ENCODE assay signal across 11 mouse cellular contexts in the genomic region with DNA sequence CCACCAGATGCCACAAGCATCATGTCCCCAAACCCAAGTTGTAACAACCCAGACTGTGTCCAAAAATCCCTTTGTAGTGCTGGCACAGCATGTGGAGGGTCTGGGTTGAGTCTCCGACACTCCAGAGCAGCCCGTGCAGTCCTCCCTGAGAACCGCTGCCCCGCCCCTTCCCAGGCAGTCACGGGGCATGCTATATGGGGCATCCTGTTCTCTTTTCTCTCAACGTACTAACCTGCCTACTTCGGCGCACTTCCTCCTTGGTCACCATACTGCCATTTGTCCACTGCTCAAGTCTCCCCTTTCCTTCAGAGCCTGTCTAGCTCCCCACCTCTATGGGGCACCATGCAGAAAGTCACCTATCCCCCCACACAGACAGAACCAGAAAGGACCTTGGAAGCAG. TPM values are rescaled to one million over a fixed set of nuclear protein-coding genes. Genes with fewer than 3 reads are reported as not detected.
DNase-seq lines count a peak whose midpoint lies in the region; ATAC-seq lines count a peak whose summit lies in the region.
"Had no signal": no experiment of that assay in that cellular context is flagged by ENCODE, and none has a peak within 500 bp of the region (broad histone marks: within the 10 kb centered on the region; RNA-seq: fewer than 3 reads in every experiment).

No protein-coding gene starts in this region.

- H3K4me3 ChIP-seq in hindbrain, embryonic 16.5 days (ENCODE audit: low read length), result no peak overlapping the region
- no peak overlapping the region for H3K4me3 ChIP-seq in hindbrain, embryonic 14.5 days (replicated peaks; ENCODE audit: low read length)
- no peak overlapping the region for H3K4me3 ChIP-seq in forebrain, embryonic 11.5 days (ENCODE audit: low read depth, low read length)
- H3K4me3 ChIP-seq: forebrain, embryonic 15.5 days had no signal

- no peak for DNase-seq in hindbrain, embryonic 14.5 days (ENCODE audit: low spot score)
- DNase-seq in induced T-regulatory cell, adult 2 months (ENCODE audit: low read depth), result peak; percentile 68
- DNase-seq in thymus, postnatal 0 days (ENCODE audit: low spot score), result peak; percentile 51
- DNase-seq in adrenal gland, postnatal 25 days, result no peak
- no peak for DNase-seq in forebrain, embryonic 11.5 days (ENCODE audit: low spot score)
- DNase-seq in embryo, embryonic 10.5 days (ENCODE audit: low spot score), result no peak
- DNase-seq: kidney, postnatal 4 days; lung, embryonic 14.5 days had no signal

- no peaks in the 10 kb centered on the region for H3K9me3 ChIP-seq in hindbrain, embryonic 16.5 days (ENCODE audit: control insufficient read depth, low read length)
- H3K9me3 ChIP-seq in hindbrain, embryonic 14.5 days (ENCODE audit: control insufficient read depth, low read length), result no peaks in the 10 kb centered on the region
- H3K9me3 ChIP-seq in forebrain, embryonic 11.5 days (ENCODE audit: control insufficient read depth, low read length), result no peaks in the 10 kb centered on the region
- H3K9me3 ChIP-seq: forebrain, embryonic 15.5 days had no signal

- ATAC-seq in hindbrain, embryonic 16.5 days, result no peak
- ATAC-seq in hindbrain, embryonic 14.5 days (ENCODE audit: low FRiP score), result no peak
- peak; percentile 76 for ATAC-seq in megakaryocyte, adult 5-6 weeks (ENCODE audit: poor library complexity, severe bottlenecking)
- ATAC-seq in forebrain, embryonic 11.5 days (replicated peaks; ENCODE audit: low FRiP score), result no peak
- ATAC-seq: forebrain, embryonic 15.5 days had no signal

- WGBS in hindbrain, embryonic 16.5 days, result 86% methylated on average over 8 of the region's 8 CpGs
- 93% methylated on average over 8 of the region's 8 CpGs for WGBS in hindbrain, embryonic 14.5 days
- WGBS in forebrain, embryonic 11.5 days, result 89% methylated on average over 8 of the region's 8 CpGs

- peaks cover 38% of the 10 kb centered on the region for H3K4me1 ChIP-seq in hindbrain, embryonic 16.5 days (ENCODE audit: control insufficient read depth, insufficient read depth, low read depth, low read length)
- peaks cover 24% of the 10 kb centered on the region for H3K4me1 ChIP-seq in hindbrain, embryonic 14.5 days (replicated peaks; ENCODE audit: control insufficient read depth, insufficient read depth, low read length)
- H3K4me1 ChIP-seq in forebrain, embryonic 11.5 days (replicated peaks; ENCODE audit: control insufficient read depth, insufficient read depth, low read length), result peaks cover 8% of the 10 kb centered on the region

- H3K4me2 ChIP-seq in hindbrain, embryonic 16.5 days (ENCODE audit: low read length), result no peak overlapping the region
- no peak overlapping the region for H3K4me2 ChIP-seq in hindbrain, embryonic 14.5 days (replicated peaks)
- H3K4me2 ChIP-seq in forebrain, embryonic 11.5 days (ENCODE audit: low read depth, low read length, severe bottlenecking), result no peak overlapping the region

- peaks cover 13% of the 10 kb centered on the region for H3K36me3 ChIP-seq in hindbrain, embryonic 16.5 days (ENCODE audit: control insufficient read depth, insufficient read depth, low read length)
- peaks cover 27% of the 10 kb centered on the region for H3K36me3 ChIP-seq in hindbrain, embryonic 14.5 days (replicated peaks; ENCODE audit: control insufficient read depth, insufficient read depth)
- H3K36me3 ChIP-seq in forebrain, embryonic 11.5 days (ENCODE audit: control insufficient read depth, insufficient read depth, low read length), result no peaks in the 10 kb centered on the region; the same call in 1 of the 2 replicates

- no peaks in the 10 kb centered on the region for H3K27me3 ChIP-seq in hindbrain, embryonic 16.5 days (replicated peaks; ENCODE audit: control insufficient read depth, insufficient read depth, low read length)
- no peaks in the 10 kb centered on the region for H3K27me3 ChIP-seq in hindbrain, embryonic 14.5 days (ENCODE audit: control insufficient read depth, insufficient read depth, low read length)
- H3K27me3 ChIP-seq in forebrain, embryonic 11.5 days (ENCODE audit: control insufficient read depth, insufficient read depth, low read length), result no peaks in the 10 kb centered on the region
- H3K27me3 ChIP-seq: forebrain, embryonic 15.5 days had no signal

- peak overlapping the region; percentile 15; the same call in 1 of the 2 replicates for H3K9ac ChIP-seq in hindbrain, embryonic 16.5 days (ENCODE audit: low read depth, low read length)
- H3K9ac ChIP-seq in hindbrain, embryonic 14.5 days, result no peak overlapping the region
- no peak overlapping the region for H3K9ac ChIP-seq in forebrain, embryonic 11.5 days (ENCODE audit: low read length)
- H3K9ac ChIP-seq: forebrain, embryonic 15.5 days; lung, embryonic 14.5 days had no signal

- H3K27ac ChIP-seq in hindbrain, embryonic 16.5 days (ENCODE audit: low read depth, low read length), result no peak overlapping the region
- H3K27ac ChIP-seq in hindbrain, embryonic 14.5 days, result no peak overlapping the region
- H3K27ac ChIP-seq in forebrain, embryonic 11.5 days (ENCODE audit: low read depth, low read length), result no peak overlapping the region
- H3K27ac ChIP-seq: forebrain, embryonic 15.5 days had no signal

RNA-seq across cellular contexts. Expression of a gene that starts 2.0 kb away (rescaled TPM):
- polyA plus RNA-seq in hindbrain, embryonic 16.5 days (2015; fragmentation: Nextera tagmentation; extraction: Ambion mirVana), result 73.4 and 79.6 TPM in 2 replicates
- 60.1 and 60.8 TPM in 2 replicates for polyA plus RNA-seq in hindbrain, embryonic 14.5 days (2014; fragmentation: Nextera tagmentation; extraction: Ambion mirVana)
- 57.2 and 57.5 TPM in 2 replicates for total RNA-seq in megakaryocyte, adult 5-6 weeks (2015)
- total RNA-seq in megakaryocyte, adult 5-6 weeks (2017), result 52.8 and 71.8 TPM in 2 replicates
- polyA plus RNA-seq in thymus, postnatal 0 days (2015; fragmentation: Nextera tagmentation; extraction: Ambion mirVana), result 49.5 and 49.6 TPM in 2 replicates
- 53.0 and 62.2 TPM in 2 replicates for total RNA-seq in adrenal gland, postnatal 25 days (2021)
- 54.3 and 62.7 TPM in 2 replicates for polyA plus RNA-seq in forebrain, embryonic 11.5 days (2014; fragmentation: Nextera tagmentation; extraction: Ambion mirVana)

RNA-seq across cellular contexts. Expression of a gene that starts 40.7 kb away (rescaled TPM):
- polyA plus RNA-seq in hindbrain, embryonic 16.5 days (2015; fragmentation: Nextera tagmentation; extraction: Ambion mirVana), result 96.2 and 115 TPM in 2 replicates
- polyA plus RNA-seq in hindbrain, embryonic 14.5 days (2014; fragmentation: Nextera tagmentation; extraction: Ambion mirVana), result 99.7 and 100 TPM in 2 replicates
- total RNA-seq in megakaryocyte, adult 5-6 weeks (2015), result 128 and 133 TPM in 2 replicates
- 89.7 and 94.8 TPM in 2 replicates for total RNA-seq in megakaryocyte, adult 5-6 weeks (2017)
- 39.8 and 42.8 TPM in 2 replicates for polyA plus RNA-seq in thymus, postnatal 0 days (2015; fragmentation: Nextera tagmentation; extraction: Ambion mirVana)
- 27.7 and 27.9 TPM in 2 replicates for total RNA-seq in adrenal gland, postnatal 25 days (2021)
- 95.4 and 108 TPM in 2 replicates for polyA plus RNA-seq in forebrain, embryonic 11.5 days (2014; fragmentation: Nextera tagmentation; extraction: Ambion mirVana)

RNA-seq across cellular contexts. Expression of a gene that starts 51.0 kb away (rescaled TPM):
- 11.0 and 13.1 TPM in 2 replicates for polyA plus RNA-seq in hindbrain, embryonic 16.5 days (2015; fragmentation: Nextera tagmentation; extraction: Ambion mirVana)
- polyA plus RNA-seq in hindbrain, embryonic 14.5 days (2014; fragmentation: Nextera tagmentation; extraction: Ambion mirVana), result 12.4 and 15.4 TPM in 2 replicates
- 0.09 TPM in 1 of 2 replicates, not detected in the other for total RNA-seq in megakaryocyte, adult 5-6 weeks (2015)
- 0.07 TPM in 1 of 2 replicates, not detected in the other for total RNA-seq in megakaryocyte, adult 5-6 weeks (2017)
- 0.14 and 0.21 TPM in 2 replicates for polyA plus RNA-seq in thymus, postnatal 0 days (2015; fragmentation: Nextera tagmentation; extraction: Ambion mirVana)
- 0.57 and 1.2 TPM in 2 replicates for total RNA-seq in adrenal gland, postnatal 25 days (2021)
- 6.2 and 6.3 TPM in 2 replicates for polyA plus RNA-seq in forebrain, embryonic 11.5 days (2014; fragmentation: Nextera tagmentation; extraction: Ambion mirVana)

Comparison
In these comparisons a context has a peak if more than half of its experiments do, and no peak if none do; other contexts are left out.
1. DNase-seq: peak in induced T-regulatory cell, adult 2 months (single experiment) and thymus, postnatal 0 days (single experiment); none in hindbrain, embryonic 14.5 days (single experiment), adrenal gland, postnatal 25 days (single experiment), forebrain, embryonic 11.5 days (single experiment) and embryo, embryonic 10.5 days (single experiment).